Mouse (Mus musculus): ENCODE results near the gene Pdia3. TPM values are rescaled to one million over a fixed set of nuclear protein-coding genes. Genes with fewer than 3 reads are reported as not detected.
A peak's percentile ranks its signal among the peaks of the same experiment; 100 is the strongest.

Gene Pdia3
- polyA plus RNA-seq, 1 experiment from 2014 or later: 547 TPM

DNA sequence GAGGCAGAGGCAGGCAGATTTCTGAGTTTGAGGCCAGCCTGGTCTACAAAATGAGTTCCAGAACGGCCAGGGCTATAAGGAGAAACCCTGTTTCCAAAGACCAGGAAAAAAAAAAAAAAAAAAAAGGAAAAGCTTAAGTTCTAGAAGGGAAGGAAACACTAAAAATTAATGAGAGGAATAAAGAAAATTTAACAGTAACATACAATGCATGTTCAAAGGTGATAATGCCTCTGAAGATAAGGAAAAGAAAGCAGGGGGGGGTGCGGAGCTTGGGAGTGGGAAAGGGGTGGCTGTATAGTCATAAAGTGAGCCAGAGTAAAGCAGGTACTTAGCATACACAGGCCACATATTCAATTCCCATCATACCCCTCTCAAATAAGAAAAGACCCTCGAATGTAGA lies 31.5 kb downstream of the Pdia3 start:
- no peak overlapping the region for H3K4me3 ChIP-seq
- WGBS: 87% methylated on average over 3 of the region's 3 CpGs
- H3K36me3 ChIP-seq: no peaks in the 10 kb centered on the region
- no peaks in the 10 kb centered on the region for H3K9me3 ChIP-seq (replicated peaks)
- H3K9ac ChIP-seq: no peak overlapping the region
- peaks cover 28% of the 10 kb centered on the region for H3K4me1 ChIP-seq
- H3K4me2 ChIP-seq (replicated peaks): no peak overlapping the region
- no peak overlapping the region for H3K27ac ChIP-seq
- no peak for ATAC-seq (ENCODE audit: low FRiP score)
- peaks cover 31% of the 10 kb centered on the region for H3K27me3 ChIP-seq

DNA sequence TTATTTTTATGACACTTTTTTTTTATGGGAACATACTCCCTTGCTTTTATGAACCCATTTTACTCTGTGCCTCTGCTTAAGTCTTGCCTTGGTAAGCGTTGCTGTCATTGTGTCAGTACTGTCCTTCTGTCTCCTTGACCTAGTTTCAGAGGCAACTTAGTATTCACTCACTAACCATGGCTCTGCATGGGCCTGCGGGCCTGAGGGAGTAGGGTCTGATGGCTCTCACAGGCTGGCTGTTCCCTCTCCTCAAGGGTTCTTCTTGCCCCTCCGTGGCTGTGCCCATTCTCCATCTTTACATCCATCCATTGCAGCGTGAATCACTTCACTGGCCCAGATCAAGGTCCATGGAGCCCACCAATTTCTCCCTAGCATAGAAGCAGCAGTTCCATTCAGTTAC lies 32.9 kb downstream of the Pdia3 start:
- H3K36me3 ChIP-seq: no peaks in the 10 kb centered on the region
- H3K9me3 ChIP-seq (replicated peaks): no peaks in the 10 kb centered on the region
- H3K27ac ChIP-seq: no peak overlapping the region
- peaks cover 37% of the 10 kb centered on the region for H3K4me1 ChIP-seq
- no peak overlapping the region for H3K4me3 ChIP-seq
- ATAC-seq (ENCODE audit: low FRiP score): no peak
- H3K9ac ChIP-seq: no peak overlapping the region
- H3K27me3 ChIP-seq: peaks cover 21% of the 10 kb centered on the region
- WGBS: 83% methylated on average over 4 of the region's 4 CpGs
- H3K4me2 ChIP-seq (replicated peaks): no peak overlapping the region

- no peak overlapping the region for H3K4me3 ChIP-seq
- no peak for ATAC-seq (ENCODE audit: low FRiP score)
- no peaks in the 10 kb centered on the region for H3K36me3 ChIP-seq
- no peak overlapping the region for H3K9ac ChIP-seq
- H3K27me3 ChIP-seq: peaks cover 16% of the 10 kb centered on the region
- H3K4me1 ChIP-seq: peaks cover 33% of the 10 kb centered on the region
- no peaks in the 10 kb centered on the region for H3K9me3 ChIP-seq (replicated peaks)
- H3K4me2 ChIP-seq (replicated peaks): no peak overlapping the region
- H3K27ac ChIP-seq: no peak overlapping the region
- 91% methylated on average over 3 of the region's 3 CpGs for WGBS
Measured at GRCm38 (mm10) chr2:121447006-121447405, 33.4 kb downstream of the Pdia3 start.

DNA sequence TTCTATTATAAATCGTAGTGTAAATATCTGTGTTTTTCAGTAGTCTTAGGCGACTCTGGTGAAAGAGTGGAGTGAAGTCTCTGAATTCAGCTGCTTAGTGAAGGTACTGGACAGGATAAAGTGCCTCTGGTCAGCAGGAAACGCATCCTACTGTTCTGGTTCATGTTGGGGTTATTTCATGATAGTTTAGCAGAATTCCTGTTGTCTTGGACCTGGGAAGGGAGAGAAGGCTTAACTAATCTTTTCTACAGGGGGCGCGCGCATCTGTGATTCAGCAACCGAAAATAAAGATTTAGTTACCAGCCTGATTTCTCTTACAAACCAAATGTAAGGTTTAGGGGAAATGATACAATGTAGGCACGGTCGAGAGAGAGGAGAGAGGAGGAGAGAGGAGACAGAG lies 34.6 kb downstream of the Pdia3 start:
- ATAC-seq (ENCODE audit: low FRiP score): no peak
- 16% methylated on average over 9 of the region's 9 CpGs for WGBS

GRCm38 (mm10) chr2:121448739-121449535 lies 35.4 kb downstream of the Pdia3 start, which contains the start of gene Serf2:
TSS of gene Serf2 (plus strand) at chr2:121449195.
- WGBS: under 1% methylated on average over 72 of the region's 74 CpGs
- Histone ChIP-seq H3K36me3 (peaks cover 18% of the 10 kb centered on the region), H3K9ac (peak within 1 kb of the TSS; percentile 96), H3K4me1 (peaks cover 23% of the 10 kb centered on the region), H3K9me3 (replicated peaks) (no peaks in the 10 kb centered on the region), H3K4me2 (replicated peaks) (peak within 1 kb of the TSS; percentile 95), H3K4me3 (peak within 1 kb of the TSS; percentile 99), H3K27ac (peak within 1 kb of the TSS; percentile 98), H3K27me3 (0 out of 2 replicates have a peak, but pooled peaks cover 3% of the 10 kb centered on the region)
- peak; percentile 99 for ATAC-seq (ENCODE audit: low FRiP score)

More for the DNA sequence above, 34.6 kb downstream of the Pdia3 start:
- Histone ChIP-seq H3K36me3 (peaks cover 10% of the 10 kb centered on the region), H3K27ac (peak overlapping the region; percentile 71; the same call in 1 of the 2 replicates), H3K4me3 (peak overlapping the region; percentile 99), H3K9ac (peak overlapping the region; percentile 41; the same call in 1 of the 2 replicates), H3K4me1 (peaks cover 25% of the 10 kb centered on the region), H3K9me3 (replicated peaks) (no peaks in the 10 kb centered on the region), H3K27me3 (peaks cover 5% of the 10 kb centered on the region; the same call in 1 of the 2 replicates), H3K4me2 (replicated peaks) (peak overlapping the region; percentile 58)

DNA sequence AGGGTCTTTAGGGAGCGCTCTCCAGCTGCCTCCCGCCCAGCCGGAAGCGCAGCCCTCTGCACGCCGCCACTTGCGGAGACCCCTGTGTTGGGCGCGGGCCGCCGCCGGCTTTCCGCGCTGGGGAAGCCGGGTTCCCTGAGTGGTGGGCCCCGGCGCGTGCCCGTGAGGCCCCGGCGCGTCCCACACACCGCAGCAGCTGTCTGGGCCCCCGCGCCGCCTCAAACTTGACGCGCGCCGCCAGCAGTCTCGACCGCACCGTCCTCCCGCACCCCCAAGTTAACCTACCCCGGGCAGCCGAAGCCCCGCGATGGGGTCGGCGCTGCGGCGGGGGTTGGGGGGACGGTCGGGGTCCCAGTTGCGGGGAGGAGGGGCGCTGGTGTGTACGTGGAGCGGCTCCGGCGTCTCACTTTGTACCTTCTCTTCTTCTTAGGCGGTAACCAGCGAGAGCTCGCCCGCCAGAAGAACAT lies 36.0 kb downstream of the Pdia3 start:
- Histone ChIP-seq H3K36me3 (peaks cover 19% of the 10 kb centered on the region), H3K27me3 (no peaks in the 10 kb centered on the region), H3K4me3 (peak overlapping the region; percentile 99), H3K9me3 (replicated peaks) (no peaks in the 10 kb centered on the region), H3K9ac (peak overlapping the region; percentile 96), H3K27ac (peak overlapping the region; percentile 98), H3K4me1 (peaks cover 23% of the 10 kb centered on the region), H3K4me2 (replicated peaks) (peak overlapping the region; percentile 95)
- WGBS: under 1% methylated on average over 42 of the region's 54 CpGs
- peak; percentile 71 for ATAC-seq (ENCODE audit: low FRiP score)

DNA sequence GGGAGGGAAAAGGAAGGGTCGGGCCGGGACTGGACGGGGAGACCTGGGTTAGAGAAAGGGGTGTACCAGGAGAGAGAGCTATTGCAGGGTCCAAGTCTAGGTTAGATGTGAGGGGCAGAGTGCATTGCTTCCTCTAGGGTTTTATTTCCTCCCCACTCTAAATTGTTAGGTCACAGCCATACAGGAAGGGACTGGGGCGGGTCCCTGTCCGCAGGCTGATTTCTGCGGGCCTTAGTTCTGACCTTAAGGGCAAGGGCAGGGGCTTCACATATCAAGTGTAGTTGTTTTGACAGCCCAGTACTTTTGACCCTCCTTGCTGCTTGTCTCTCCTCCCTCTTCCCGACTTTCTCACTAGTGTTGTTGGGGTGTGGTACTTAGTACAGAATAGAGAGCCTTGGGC lies 36.5 kb downstream of the Pdia3 start:
- ATAC-seq (ENCODE audit: low FRiP score): no peak
- H3K27me3 ChIP-seq: no peaks in the 10 kb centered on the region
- peak overlapping the region; percentile 99 for H3K4me3 ChIP-seq
- H3K4me2 ChIP-seq (replicated peaks): peak overlapping the region; percentile 95
- peak overlapping the region; percentile 98 for H3K27ac ChIP-seq
- H3K9ac ChIP-seq: peak overlapping the region; percentile 96
- peaks cover 19% of the 10 kb centered on the region for H3K36me3 ChIP-seq
- 6% methylated on average over 7 of the region's 7 CpGs for WGBS
- H3K4me1 ChIP-seq: peaks cover 23% of the 10 kb centered on the region
- H3K9me3 ChIP-seq (replicated peaks): no peaks in the 10 kb centered on the region

GRCm38 (mm10) chr2:121452361-121452760 lies 38.8 kb downstream of the Pdia3 start:
- WGBS: 82% methylated on average over 4 of the region's 4 CpGs
- H3K4me3 ChIP-seq: no peak overlapping the region
- no peaks in the 10 kb centered on the region for H3K27me3 ChIP-seq
- H3K4me1 ChIP-seq: peaks cover 28% of the 10 kb centered on the region
- H3K4me2 ChIP-seq (replicated peaks): no peak overlapping the region
- H3K27ac ChIP-seq: no peak overlapping the region
- ATAC-seq (ENCODE audit: low FRiP score): no peak
- no peak overlapping the region for H3K9ac ChIP-seq
- no peaks in the 10 kb centered on the region for H3K9me3 ChIP-seq (replicated peaks)
- peaks cover 19% of the 10 kb centered on the region for H3K36me3 ChIP-seq

GRCm38 (mm10) chr2:121452990-121453389 lies 39.4 kb downstream of the Pdia3 start, which contains the start of gene Hypk:
TSS of gene Hypk (plus strand) at chr2:121453290.
- Histone ChIP-seq H3K36me3 (peaks cover 19% of the 10 kb centered on the region), H3K27me3 (no peaks in the 10 kb centered on the region), H3K4me1 (peaks cover 30% of the 10 kb centered on the region), H3K4me2 (replicated peaks) (no peak within 1 kb of the TSS), H3K4me3 (no peak within 1 kb of the TSS), H3K27ac (no peak within 1 kb of the TSS), H3K9ac (no peak within 1 kb of the TSS), H3K9me3 (replicated peaks) (no peaks in the 10 kb centered on the region)
- 87% methylated on average over 4 of the region's 4 CpGs for WGBS
- no peak for ATAC-seq (ENCODE audit: low FRiP score)

DNA sequence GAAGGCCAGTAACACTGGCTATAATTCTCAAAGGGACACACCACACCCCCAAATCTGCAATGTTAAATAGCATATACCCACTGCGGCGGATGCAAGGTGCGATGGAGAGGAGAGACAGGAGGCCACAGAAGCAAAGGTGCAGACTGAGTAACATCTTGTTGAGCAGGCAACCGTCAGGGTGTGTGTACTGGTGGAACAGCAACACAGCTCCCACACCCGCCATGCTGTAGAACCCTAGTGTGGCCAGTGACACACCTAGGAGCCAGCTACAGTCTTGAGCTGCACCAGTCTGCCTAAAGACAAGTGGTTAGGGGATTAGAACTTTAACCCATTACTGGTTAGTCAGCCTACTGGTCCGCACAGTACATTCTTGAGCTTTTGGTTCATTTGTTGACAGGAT lies 40.3 kb downstream of the Pdia3 start:
- Histone ChIP-seq H3K27ac (no peak overlapping the region), H3K9me3 (replicated peaks) (no peaks in the 10 kb centered on the region), H3K4me2 (replicated peaks) (no peak overlapping the region), H3K4me3 (no peak overlapping the region), H3K36me3 (peaks cover 25% of the 10 kb centered on the region), H3K27me3 (no peaks in the 10 kb centered on the region), H3K9ac (no peak overlapping the region), H3K4me1 (peaks cover 28% of the 10 kb centered on the region)
- no peak for ATAC-seq (ENCODE audit: low FRiP score)
- WGBS: 88% methylated on average over 6 of the region's 6 CpGs

GRCm38 (mm10) chr2:121455534-121455933 lies 42.0 kb downstream of the Pdia3 start:
- H3K4me1 ChIP-seq: peaks cover 23% of the 10 kb centered on the region
- no peak overlapping the region for H3K4me3 ChIP-seq
- no peaks in the 10 kb centered on the region for H3K9me3 ChIP-seq (replicated peaks)
- 78% methylated on average over 5 of the region's 5 CpGs for WGBS
- no peak overlapping the region for H3K4me2 ChIP-seq (replicated peaks)
- H3K27ac ChIP-seq: no peak overlapping the region
- ATAC-seq (ENCODE audit: low FRiP score): no peak
- H3K27me3 ChIP-seq: no peaks in the 10 kb centered on the region
- H3K36me3 ChIP-seq: peaks cover 33% of the 10 kb centered on the region
- H3K9ac ChIP-seq: no peak overlapping the region

- 4% methylated on average over 41 of the region's 41 CpGs for WGBS
Measured at GRCm38 (mm10) chr2:121456692-121457642, 43.4 kb downstream of the Pdia3 start, which contains the start of gene Serinc4. TSS of gene Serinc4 (minus strand) at chr2:121456781.

More at GRCm38 (mm10) chr2:121456692-121457642, 43.4 kb downstream of the Pdia3 start, which contains the start of gene Serinc4:
- no peaks in the 10 kb centered on the region for H3K9me3 ChIP-seq (replicated peaks)
- no peaks in the 10 kb centered on the region for H3K27me3 ChIP-seq
- peak within 1 kb of the TSS; percentile 65 for H3K4me2 ChIP-seq (replicated peaks)
- H3K27ac ChIP-seq: peak within 1 kb of the TSS; percentile 78
- H3K36me3 ChIP-seq: peaks cover 38% of the 10 kb centered on the region
- peaks cover 14% of the 10 kb centered on the region for H3K4me1 ChIP-seq
- peak within 1 kb of the TSS; percentile 78 for H3K4me3 ChIP-seq
- H3K9ac ChIP-seq: peak within 1 kb of the TSS; percentile 76
- ATAC-seq (ENCODE audit: low FRiP score): peak; percentile 90

All from hindbrain, embryonic 12.5 days (tissue).